Mouse (Mus musculus) hindlimb bud, embryonic 11.5 days (tissue): Measurements from ENCODE around the gene Bpifa1.

Experiments
- DNase-seq: peaks from one replicate; pipeline ENCODE4 v3.0.0-alpha.2; 2012; ENCODE audit warnings: low read depth, low spot score; ENCODE audit errors: extremely low spot score

Bpifa1 gene

DNA sequence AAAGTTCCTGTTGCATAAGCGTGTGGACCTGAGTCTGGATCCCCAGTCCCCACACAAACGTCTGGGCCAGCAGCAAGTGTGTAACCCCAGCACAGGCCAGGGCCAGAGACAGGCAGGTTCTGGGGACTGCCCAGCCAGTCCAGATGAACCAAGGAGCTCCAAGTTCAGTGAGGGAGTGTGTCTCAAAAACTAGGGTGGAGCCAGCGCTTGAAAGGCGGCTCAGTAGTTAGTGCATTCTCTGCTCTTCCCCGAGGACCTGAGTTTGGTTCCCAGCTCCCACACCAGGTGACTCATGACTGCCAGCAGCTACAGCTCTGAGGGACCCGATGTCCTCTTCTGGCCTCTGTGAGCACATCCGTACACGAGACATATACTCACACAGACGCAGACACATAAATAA lies 54.4 kb downstream of the Bpifa1 start:
- DNase-seq, result no peak
